Mouse (Mus musculus): ENCODE measurements at regions not wholly inside any gene's neighbourhood (a gene's known extent, or its start where the extent isn't known, plus 50 kb on each side); places are given as distances from the start of the nearest gene placed in this dataset.

DNA sequence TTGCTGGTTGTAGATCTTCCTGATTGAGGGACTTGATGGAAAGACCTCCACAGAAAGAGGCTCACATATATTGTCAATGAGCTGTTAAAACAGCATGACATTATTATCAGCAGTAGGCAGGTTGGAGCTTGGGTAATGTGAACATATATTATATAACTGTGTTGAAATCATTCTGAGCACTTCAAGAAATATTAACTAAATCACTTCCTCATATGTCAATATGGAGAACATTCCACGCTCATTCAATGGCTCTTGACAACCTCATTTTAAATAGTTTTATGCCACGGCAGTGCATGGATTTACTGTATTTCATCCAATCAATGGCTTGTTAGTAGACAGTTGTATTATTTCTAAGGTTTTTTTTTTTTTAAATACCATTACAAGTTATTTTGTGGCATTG is 350.6 kb downstream of the Arl6ip6 start:
- TF ChIP-seq CTCF (IDR thresholded peaks at IDR 0.05; ENCODE audit: borderline replicate concordance, insufficient read depth, low read depth, low read length): no peak
- no peak for TF ChIP-seq POLR2A (IDR thresholded peaks at IDR 0.05; ENCODE audit: borderline replicate concordance, insufficient read depth, low read length)

All from cerebellum, adult 2 months (tissue).